Mouse (Mus musculus) neural tube, postnatal 0 days (tissue): ENCODE measurements around the gene Hamp2. TPM values are rescaled to one million over a fixed set of nuclear protein-coding genes. Genes with fewer than 3 reads are reported as not detected.

Experiments
- polyA plus RNA-seq: library from polyadenylated mRNA; unstranded; fragments of >200 nt; fragmentation: Nextera tagmentation; extraction: Ambion mirVana; gene quantifications from 2 replicates; pipeline ENCODE4 v1.2.1, GENCODE M21; 2015

Gene Hamp2
- polyA plus RNA-seq = not detected in 2 replicates

GRCm38 (mm10) chr7:30924581-30924980 lies at the start of gene Hamp2:
Hamp2 (minus strand) TSS chr7:30924681.

GRCm38 (mm10) chr7:30973501-30974289 lies 49.2 kb upstream of the Hamp2 start, which contains the start of gene Fam187b:
Fam187b (plus strand) TSS chr7:30973790.

GRCm38 (mm10) chr7:30973251-30973500 lies 48.7 kb upstream of the Hamp2 start, which contains the start of gene Lsr:
Lsr (minus strand) TSS chr7:30973464.

GRCm38 (mm10) chr7:30956756-30957366 lies 32.4 kb upstream of the Hamp2 start, which contains the start of gene Usf2:
Usf2 (minus strand) TSS chr7:30956803.

GRCm38 (mm10) chr7:30943909-30944635 lies 19.6 kb upstream of the Hamp2 start, which contains the start of gene Hamp:
Hamp (minus strand) TSS chr7:30944032.

GRCm38 (mm10) chr7:30914732-30915131 lies 9.7 kb downstream of the Hamp2 start, which contains the start of gene Mag:
Mag (minus strand) TSS chr7:30914873.

GRCm38 (mm10) chr7:30880176-30880575 lies 44.3 kb downstream of the Hamp2 start, which contains the start of gene Cd22:
Cd22 (minus strand) TSS chr7:30880342.

Other genes starting within 250 kb of the Hamp2 start
- gene 2200002J24Rik, start 225.8 kb downstream of the Hamp2 start, polyA plus RNA-seq = not detected in 2 replicates
- gene Atp4a, start 212.5 kb downstream of the Hamp2 start, polyA plus RNA-seq = 6.1 and 6.3 TPM in 2 replicates
- 359 and 361 TPM in 2 replicates for gene Tmem147, start 195.1 kb downstream of the Hamp2 start, polyA plus RNA-seq
- 0.43 and 0.98 TPM in 2 replicates for gene Gapdhs, start 181.0 kb downstream of the Hamp2 start, polyA plus RNA-seq
- 3.3 and 3.7 TPM in 2 replicates for gene Sbsn, start 173.2 kb downstream of the Hamp2 start, polyA plus RNA-seq
- 5.9 and 7.8 TPM in 2 replicates for gene Dmkn, start 160.9 kb downstream of the Hamp2 start, polyA plus RNA-seq
- 7.9 and 15.2 TPM in 2 replicates for gene Krtdap, start 136.8 kb downstream of the Hamp2 start, polyA plus RNA-seq
- 0.37 TPM in 1 of 2 replicates, not detected in the other for gene Ffar2, start 100.9 kb downstream of the Hamp2 start, polyA plus RNA-seq
- gene Ffar3, start 68.5 kb downstream of the Hamp2 start, polyA plus RNA-seq = not detected in 2 replicates
- gene Ffar1, start 63.1 kb downstream of the Hamp2 start, polyA plus RNA-seq = not detected in 2 replicates
- gene Cd22, start 44.3 kb downstream of the Hamp2 start, polyA plus RNA-seq = 0.05 TPM in 1 of 2 replicates, not detected in the other
- gene Mag, start 9.8 kb downstream of the Hamp2 start, polyA plus RNA-seq = 19.5 and 38.7 TPM in 2 replicates
- gene Hamp, start 19.4 kb upstream of the Hamp2 start, polyA plus RNA-seq = not detected in 2 replicates
- gene Usf2, start 32.1 kb upstream of the Hamp2 start, polyA plus RNA-seq = 28.6 and 34.2 TPM in 2 replicates
- gene Lsr, start 48.8 kb upstream of the Hamp2 start, polyA plus RNA-seq = 23.1 and 23.9 TPM in 2 replicates
- gene Fam187b, start 49.1 kb upstream of the Hamp2 start, polyA plus RNA-seq = 0.76 and 1.1 TPM in 2 replicates
- 36.9 and 57.9 TPM in 2 replicates for gene Fxyd5, start 117.8 kb upstream of the Hamp2 start, polyA plus RNA-seq
- 714 and 730 TPM in 2 replicates for gene Fxyd7, start 126.8 kb upstream of the Hamp2 start, polyA plus RNA-seq
- gene Fxyd1, start 132.5 kb upstream of the Hamp2 start, polyA plus RNA-seq = 87.3 and 114 TPM in 2 replicates
- gene Lgi4, start 134.7 kb upstream of the Hamp2 start, polyA plus RNA-seq = 2.5 and 3.6 TPM in 2 replicates
- gene Fxyd3, start 152.0 kb upstream of the Hamp2 start, polyA plus RNA-seq = 3.1 and 3.5 TPM in 2 replicates
- 0.71 and 1.0 TPM in 2 replicates for gene Hpn, start 190.6 kb upstream of the Hamp2 start, polyA plus RNA-seq
- 71.7 and 85.1 TPM in 2 replicates for gene Scn1b, start 202.3 kb upstream of the Hamp2 start, polyA plus RNA-seq
- gene Gramd1a, start 231.2 kb upstream of the Hamp2 start, polyA plus RNA-seq = 112 and 137 TPM in 2 replicates